In the genomic region with DNA sequence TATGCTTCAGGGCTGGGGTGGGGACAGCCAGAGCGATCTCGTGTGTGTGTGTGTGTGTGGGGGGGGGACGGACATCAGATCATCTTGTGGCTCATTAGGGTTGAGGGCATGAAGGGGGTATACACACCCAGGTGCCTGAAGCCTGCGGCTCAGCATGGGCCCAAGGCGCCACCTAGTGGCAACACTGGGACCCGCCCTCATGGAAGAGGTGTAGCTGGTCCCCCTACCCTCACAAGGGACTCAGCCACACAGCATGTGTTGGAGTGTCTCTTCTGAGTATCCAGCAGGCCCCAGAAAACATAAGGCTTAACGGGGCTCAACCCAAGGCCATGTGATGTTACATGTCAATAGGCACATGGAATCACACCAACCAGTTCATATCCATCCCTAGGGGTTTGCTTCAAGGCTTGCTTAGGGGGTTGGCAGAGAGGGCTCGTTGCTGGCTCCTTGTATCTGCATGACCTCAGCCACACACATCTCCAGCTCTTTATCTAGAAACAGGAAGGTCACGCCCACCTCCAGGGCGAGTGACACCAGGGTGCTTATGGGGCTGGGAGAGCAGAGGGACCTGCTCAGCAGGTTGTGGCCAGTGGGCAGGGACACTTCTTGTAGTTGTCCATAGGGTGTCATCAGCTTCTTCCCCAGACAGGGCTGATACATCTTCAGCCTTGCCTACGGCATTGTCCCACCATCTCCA, we compare ENCODE assay signal across 8 mouse cellular contexts.
A peak's percentile ranks its signal among the peaks of the same experiment; 100 is the strongest.
DNase-seq lines count a peak whose midpoint lies in the region; ATAC-seq and TF ChIP-seq lines count a peak whose summit lies in the region.

No protein-coding gene starts in this region.

- no peak for ATAC-seq in inflammation-experienced regulatory T-cells, adult 6 months

- no peak overlapping the region for H3K4me3 ChIP-seq in bone marrow macrophage, adult 2 months (ENCODE audit: insufficient read depth, low read length)
- no peak overlapping the region for H3K4me3 ChIP-seq in embryonic fibroblast, embryonic 13.5 days (ENCODE audit: insufficient read depth, low read length)

- DNase-seq in ES-CJ7 (ENCODE audit: low read depth, low spot score) = peak; percentile 41
- peak; percentile 85 for DNase-seq in heart, postnatal 4 days
- peak; percentile 70 to 74 for DNase-seq in layer of hippocampus, postnatal 14 days (ENCODE audit: low spot score in 2 of 2)
- peak; percentile 62 to 75 for DNase-seq in lung, postnatal 4 days
- DNase-seq in right cerebral cortex, postnatal 4 days = peak; percentile 85

- peak; percentile 93 for TF ChIP-seq CTCF in bone marrow macrophage, adult 2 months (IDR thresholded peaks at IDR 0.05; ENCODE audit: low read depth, low read length)
- TF ChIP-seq CTCF in embryonic fibroblast, embryonic 13.5 days (IDR thresholded peaks at IDR 0.05; ENCODE audit: borderline replicate concordance, insufficient read depth, low read length) = peak; percentile 92

- no peak overlapping the region for H3K27ac ChIP-seq in bone marrow macrophage, adult 2 months (ENCODE audit: insufficient read depth, low read depth, low read length)
- no peak overlapping the region for H3K27ac ChIP-seq in embryonic fibroblast, embryonic 13.5 days (ENCODE audit: insufficient read depth, low read length)

- no peaks in the 10 kb centered on the region for H3K4me1 ChIP-seq in bone marrow macrophage, adult 2 months (ENCODE audit: control insufficient read depth, insufficient read depth, low read length)
- no peaks in the 10 kb centered on the region for H3K4me1 ChIP-seq in embryonic fibroblast, embryonic 13.5 days (ENCODE audit: control insufficient read depth, insufficient read depth, low read length)

- TF ChIP-seq POLR2A in bone marrow macrophage, adult 2 months (IDR thresholded peaks at IDR 0.05; ENCODE audit: borderline replicate concordance, low read depth, low read length) = no peak
- no peak for TF ChIP-seq POLR2A in embryonic fibroblast, embryonic 13.5 days (IDR thresholded peaks at IDR 0.05; ENCODE audit: low read depth, low read length)
